Mouse (Mus musculus): ENCODE measurements around the gene Cd40lg.

The Cd40lg gene

DNA sequence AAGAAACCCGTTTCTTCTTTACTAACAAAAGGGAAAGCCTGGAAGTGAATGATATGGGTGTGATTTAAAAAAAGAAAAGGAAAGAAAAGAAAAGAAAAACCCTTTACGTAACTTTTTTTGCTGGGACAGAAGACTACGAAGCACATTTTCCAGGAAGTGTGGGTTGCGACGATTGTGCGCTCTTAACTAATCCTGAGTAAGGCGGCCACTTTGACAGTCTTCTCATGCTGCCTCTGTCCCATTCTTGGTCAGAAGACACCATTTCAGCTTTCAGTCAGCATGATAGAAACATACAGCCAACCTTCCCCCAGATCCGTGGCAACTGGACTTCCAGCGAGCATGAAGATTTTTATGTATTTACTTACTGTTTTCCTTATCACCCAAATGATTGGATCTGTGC lies at the start of gene Cd40lg:
Gene Cd40lg, plus strand, starts transcription at position 268 of the 400 bp plus-strand sequence.
- no peak for DNase-seq (ENCODE audit: low spot score)

DNA sequence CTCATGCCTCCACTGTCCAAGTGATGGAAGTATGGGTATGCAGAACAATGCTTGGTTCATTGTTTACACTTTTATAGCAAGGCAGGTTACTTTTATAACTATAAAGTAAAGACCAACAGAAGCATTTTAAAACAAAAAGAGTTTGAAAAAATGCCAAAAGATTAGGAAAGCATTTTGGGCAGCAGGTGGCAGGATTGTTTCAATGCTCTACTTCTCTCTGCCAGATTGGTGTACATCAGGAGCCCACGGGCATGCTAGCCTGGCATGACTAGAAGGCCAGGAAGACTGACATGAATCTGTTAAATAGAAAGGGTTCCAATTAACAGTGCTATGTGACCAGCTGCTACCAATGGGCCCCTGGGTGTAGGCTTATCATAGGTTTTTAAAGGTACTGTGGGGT lies 45.4 kb upstream of the Cd40lg start:
- peak; percentile 7 for DNase-seq (ENCODE audit: low spot score)

DNA sequence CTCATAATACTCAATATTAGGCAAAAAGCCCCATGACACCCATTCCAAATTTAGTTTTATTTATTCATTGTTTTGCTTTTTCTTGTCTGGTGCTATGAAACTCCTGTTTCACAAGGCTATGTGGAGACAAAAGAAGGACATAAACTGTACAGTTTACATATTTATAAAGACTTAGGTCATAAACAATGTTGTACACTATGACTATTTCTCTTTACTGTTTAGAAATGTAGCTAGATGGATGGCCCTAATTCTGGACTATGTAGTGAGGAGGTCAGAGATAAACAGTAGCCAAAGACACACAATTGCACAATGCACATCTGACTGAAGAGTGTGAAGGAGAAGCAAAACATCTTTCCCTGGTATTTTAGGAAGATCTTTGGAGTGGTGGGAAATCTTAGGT lies 40.7 kb upstream of the Cd40lg start:
- no peak for DNase-seq (ENCODE audit: low spot score)

DNA sequence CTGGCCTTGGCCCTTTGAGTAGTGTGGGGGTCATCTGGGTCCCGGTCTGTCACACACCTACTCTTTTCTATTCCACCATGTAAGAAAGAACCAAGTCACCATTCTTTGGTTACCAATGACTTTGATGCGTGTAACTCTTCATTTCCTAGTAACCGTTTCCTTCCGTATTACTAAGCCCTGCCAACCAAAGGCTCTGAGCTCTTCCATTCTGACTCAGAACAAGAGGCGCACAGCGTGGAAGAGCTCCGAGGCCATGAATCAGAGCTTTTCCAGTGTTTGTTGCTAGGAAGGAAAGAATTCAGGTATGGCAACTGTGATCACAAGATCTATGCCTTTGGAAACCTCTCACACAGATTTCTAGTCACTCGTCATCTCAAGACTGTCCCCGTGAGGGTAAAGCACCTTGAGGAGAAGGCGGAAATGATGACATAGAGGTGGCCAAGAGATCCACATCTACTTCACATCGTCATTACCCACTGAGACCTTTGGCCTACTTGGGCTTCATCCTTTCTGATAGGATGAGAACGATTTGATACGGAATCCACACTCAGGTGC lies 34.6 kb upstream of the Cd40lg start:
- DNase-seq (ENCODE audit: low spot score) = no peak

DNA sequence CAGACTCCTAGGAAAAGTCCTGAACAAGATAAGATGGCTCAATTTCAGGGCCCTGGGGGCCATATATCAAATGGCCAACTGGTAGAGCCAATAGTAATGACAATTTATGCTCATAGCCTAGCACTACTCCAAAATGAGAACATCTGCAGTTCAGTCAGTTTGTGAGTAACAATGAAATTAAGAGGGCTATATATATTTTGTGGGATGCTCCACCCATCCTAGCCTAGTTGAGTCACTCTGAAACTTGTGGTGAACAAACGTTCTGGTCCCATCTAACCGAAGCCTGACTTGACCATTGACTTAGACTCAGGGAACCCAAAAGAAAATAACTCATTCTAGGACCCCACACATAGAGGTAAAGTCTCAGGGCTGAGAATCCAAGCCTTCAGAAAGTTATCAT lies 29.5 kb upstream of the Cd40lg start:
- DNase-seq (ENCODE audit: low spot score) = no peak

DNA sequence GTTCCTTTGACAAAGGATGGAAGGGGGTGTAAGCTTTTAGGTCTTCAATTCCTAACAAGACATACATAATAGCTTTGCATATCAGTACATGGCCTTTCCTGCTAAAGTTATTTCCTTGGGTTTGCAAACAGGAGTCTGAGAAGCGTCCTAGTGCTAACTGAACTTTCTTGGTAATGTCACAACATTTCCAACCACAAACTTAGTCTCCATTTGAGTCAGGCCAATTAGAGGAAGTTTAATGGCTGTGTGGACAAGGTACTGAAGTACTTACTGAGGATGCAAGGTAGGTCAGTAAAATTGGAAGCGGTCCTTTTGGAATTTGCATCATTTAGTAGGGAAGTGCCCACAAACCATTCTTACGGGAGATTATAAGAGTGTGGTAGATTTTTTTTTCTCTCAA lies 28.6 kb upstream of the Cd40lg start:
- no peak for DNase-seq (ENCODE audit: low spot score)

DNA sequence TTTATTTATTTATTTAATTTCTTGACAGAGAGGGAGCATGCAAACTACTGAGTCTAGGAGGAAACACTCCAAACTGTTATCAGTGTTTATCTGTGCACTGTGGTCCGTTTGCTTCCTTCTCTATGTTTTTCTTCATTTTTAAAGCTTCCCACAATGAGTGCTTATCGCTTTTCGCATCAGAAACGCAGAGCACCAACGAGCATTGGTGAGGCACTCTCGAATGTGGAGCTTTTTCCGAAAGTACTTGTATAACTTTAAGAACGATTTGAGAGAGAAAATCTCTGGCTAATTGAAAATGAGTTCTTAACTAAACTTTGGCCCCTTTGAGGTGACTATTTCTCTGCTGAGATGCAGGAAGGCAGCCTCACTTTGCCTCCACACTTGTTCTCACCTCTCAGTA lies 24.6 kb upstream of the Cd40lg start:
- DNase-seq (ENCODE audit: low spot score) = no peak

DNA sequence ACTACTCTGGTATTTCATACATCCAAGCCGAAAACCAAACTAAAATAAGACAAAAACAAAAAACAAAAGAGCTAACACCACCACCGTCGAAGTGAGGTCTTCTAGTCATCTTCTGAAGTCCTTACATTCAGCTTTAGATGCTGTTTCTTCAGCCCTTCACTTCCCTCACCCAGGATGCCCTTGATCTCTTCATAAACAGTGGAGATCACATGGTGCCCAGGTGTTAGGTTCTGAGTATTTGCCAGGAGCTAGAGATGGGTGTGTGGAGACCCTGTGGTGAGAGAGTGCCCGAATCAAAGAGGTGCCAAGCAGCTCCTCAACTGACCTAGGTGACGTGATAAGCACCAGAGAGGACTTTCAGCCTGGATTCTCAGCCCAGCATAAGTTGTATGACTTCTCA lies 22.6 kb upstream of the Cd40lg start:
- DNase-seq (ENCODE audit: low spot score) = no peak

DNA sequence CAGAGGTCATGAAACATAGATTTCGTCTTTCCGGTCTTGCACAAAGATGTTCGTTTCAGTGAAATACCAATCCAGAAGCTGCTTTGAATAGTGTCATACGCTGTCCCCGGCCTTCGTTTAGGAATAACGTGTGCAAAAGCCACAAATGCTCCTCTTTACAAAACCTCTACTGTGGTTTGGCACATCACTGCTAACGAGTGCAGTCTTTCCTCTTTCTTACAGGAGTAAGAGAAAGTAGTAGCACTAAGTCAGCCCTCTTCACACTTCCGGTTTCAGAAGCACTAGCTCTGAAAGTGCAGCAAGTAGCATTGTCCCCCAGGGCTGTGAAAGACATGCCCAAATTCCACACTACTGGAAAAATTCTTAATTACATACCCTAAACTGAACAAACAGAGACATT lies 15.6 kb upstream of the Cd40lg start:
- no peak for DNase-seq (ENCODE audit: low spot score)

DNA sequence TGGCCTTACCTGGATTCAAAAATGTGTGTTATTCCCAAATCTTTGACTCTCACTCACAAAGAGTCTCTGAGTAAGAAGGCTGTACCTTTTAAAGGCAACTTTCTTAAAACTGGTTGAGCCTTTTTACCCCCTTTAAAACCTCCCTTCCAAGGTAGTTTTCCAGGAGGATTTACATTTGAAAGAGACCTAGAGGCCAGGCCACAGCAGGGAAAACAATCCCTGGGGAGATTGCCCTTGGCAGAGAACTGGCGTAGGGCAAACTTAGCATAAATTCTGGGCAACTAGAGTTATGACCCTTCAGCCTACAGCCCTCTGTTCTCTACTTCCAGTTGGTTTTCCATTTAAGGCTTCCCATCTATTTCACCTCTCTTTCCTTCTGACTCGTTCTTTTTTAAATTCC lies 13.9 kb upstream of the Cd40lg start:
- no peak for DNase-seq (ENCODE audit: low spot score)

DNA sequence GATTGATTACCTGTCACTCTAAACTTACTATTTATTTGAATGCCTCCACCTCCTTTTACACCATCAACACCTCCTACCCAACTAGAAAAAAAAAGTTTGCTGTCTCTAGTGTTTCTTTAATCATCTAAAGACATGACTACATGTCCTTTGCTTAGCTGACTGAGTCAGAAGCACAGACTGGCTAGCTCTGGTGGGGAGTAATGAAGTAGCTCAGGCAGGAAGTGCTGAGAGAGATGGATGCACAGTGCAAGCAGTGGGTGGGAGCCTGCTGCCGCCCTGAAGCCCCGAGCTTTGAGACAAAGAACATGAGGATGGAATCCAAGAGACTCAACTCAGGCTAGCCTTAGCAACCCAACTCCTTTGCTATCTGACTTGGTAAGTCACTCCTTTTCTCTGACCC lies 11.5 kb upstream of the Cd40lg start:
- DNase-seq (ENCODE audit: low spot score) = no peak

DNA sequence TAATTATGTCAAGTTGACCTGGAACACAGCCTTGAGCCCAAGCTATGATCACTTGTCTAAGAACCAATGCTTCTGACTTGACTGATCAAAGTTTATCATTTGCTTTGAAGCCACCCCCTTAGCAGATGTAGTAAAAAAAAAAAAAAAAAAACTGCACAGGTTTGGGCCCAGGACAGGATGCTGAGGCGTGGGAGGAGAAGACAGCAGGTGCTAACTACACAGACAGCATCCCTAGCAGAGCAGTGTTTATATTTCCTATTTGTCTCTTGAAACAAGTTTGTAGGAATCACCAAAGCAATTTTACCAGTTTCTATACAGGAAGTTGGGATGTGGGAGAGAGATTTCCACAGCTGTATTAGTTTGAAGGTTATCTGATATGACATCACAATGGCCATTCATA lies 1.4 kb upstream of the Cd40lg start:
- no peak for DNase-seq (ENCODE audit: low spot score)

DNA sequence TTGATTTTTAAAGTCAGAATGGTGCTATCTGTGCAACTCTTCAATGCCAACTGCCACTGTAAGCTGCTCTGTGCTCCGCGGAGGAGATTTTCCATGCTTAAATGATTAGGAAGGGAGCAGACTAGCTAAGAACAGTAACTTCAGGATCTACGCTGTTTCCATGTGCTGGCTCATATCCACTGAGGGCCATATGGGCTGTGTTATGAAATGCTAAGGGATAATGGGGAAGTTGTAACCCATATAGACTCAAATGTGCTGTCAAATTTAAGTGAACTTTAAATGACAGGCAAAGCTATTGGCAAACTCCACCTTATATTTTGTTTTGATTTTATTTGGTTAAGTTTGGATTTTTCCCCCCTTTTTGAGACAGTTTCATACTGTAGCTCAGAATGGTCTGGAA lies 919 bp downstream of the Cd40lg start:
- DNase-seq (ENCODE audit: low spot score) = peak; percentile 9

DNA sequence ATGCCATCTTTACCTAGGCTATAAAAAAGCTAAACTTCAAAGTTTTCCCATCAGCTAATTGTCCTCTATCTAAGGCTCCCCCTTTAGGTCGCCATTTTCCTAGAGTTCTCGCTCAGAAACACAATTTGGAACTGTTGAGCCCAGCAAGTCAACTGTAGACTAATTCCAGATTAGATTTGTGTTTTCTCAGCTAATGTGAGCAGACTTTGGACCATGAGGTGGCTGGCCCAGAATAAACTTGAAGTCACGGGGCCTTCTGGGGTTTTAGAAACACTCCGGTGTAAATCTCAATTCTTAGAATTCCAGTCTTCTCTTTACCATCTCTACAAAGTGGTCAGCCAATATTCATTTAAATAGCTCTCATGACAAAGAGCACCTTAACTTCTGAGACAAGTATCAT lies 3.6 kb downstream of the Cd40lg start:
- DNase-seq (ENCODE audit: low spot score) = no peak

DNA sequence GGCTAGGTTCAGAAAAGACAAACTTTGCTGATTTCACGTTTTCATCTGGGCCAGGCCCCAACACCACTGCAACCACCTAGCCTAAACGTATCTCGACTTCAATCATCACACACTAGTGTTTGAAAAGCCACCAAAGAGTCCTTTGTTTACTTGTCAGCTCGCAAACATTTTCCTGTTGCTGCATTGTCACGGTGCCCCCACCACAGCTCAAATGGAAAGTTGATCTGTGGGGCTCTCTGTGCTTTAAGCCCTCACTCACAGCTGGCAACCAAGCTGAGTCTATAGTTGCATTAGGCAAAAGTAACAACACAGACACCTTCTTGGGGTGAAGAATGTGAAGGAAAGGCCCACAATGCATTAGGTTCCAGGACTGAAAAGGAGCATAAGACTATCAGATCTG lies 4.3 kb downstream of the Cd40lg start:
- DNase-seq (ENCODE audit: low spot score) = no peak

DNA sequence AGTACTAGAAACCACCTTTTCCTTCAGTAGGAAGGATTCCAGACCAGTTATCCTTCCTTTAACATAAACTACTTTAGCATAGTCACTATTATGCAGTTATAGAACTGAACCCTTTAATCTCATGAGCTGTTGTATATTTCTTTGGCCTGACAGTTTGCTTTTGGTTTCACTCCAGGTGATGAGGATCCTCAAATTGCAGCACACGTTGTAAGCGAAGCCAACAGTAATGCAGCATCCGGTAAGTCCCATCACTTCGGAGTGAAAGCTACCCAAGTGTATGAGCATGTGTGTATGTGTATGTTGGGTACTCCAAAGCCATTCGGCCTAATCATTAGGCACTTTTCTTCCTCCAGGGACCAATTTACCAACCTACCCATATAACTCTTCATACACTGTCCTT lies 7.6 kb downstream of the Cd40lg start:
- no peak for DNase-seq (ENCODE audit: low spot score)

DNA sequence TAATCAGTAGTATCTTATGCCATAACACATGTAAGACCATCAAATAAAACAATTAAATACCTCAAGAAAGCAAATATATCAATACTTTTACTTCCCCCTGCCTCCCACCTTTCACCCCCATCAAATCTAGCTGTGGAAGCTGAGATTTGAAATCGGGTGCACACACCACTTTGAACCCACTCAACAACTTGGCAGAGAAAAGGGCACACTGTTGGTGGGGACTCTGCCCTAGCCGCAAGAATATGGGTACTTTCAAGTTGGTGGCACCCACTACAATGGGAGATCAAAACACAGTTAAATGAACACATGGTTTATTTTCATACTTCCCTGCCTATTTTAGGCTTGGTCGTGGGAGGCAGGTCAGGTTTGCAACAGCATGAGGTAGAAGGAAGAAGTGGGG lies 9.9 kb downstream of the Cd40lg start:
- DNase-seq (ENCODE audit: low spot score) = no peak

DNA sequence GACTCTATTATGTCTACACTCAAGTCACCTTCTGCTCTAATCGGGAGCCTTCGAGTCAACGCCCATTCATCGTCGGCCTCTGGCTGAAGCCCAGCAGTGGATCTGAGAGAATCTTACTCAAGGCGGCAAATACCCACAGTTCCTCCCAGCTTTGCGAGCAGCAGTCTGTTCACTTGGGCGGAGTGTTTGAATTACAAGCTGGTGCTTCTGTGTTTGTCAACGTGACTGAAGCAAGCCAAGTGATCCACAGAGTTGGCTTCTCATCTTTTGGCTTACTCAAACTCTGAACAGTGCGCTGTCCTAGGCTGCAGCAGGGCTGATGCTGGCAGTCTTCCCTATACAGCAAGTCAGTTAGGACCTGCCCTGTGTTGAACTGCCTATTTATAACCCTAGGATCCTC lies 11.4 kb downstream of the Cd40lg start:
- DNase-seq (ENCODE audit: low spot score) = peak; percentile 31

DNA sequence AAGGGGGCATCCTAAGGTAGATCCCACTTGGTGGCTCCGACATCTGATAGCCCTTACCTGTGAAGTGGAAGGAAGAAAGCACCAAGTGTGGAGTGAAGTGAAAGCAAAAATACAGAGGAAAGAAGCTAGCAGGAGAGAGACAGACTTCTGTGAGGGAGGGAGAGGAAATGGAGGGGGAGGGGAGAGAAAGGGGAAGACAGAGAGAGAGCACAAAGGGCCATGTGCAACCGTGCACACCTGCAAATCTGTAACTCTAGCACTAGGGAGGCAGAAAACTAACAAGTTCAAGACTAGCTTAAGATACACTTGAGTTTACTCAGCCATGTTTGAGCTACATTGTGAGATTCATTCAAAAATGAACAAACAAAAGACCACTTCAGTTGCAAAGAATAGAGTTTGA lies 16.2 kb downstream of the Cd40lg start:
- no peak for DNase-seq (ENCODE audit: low spot score)

DNA sequence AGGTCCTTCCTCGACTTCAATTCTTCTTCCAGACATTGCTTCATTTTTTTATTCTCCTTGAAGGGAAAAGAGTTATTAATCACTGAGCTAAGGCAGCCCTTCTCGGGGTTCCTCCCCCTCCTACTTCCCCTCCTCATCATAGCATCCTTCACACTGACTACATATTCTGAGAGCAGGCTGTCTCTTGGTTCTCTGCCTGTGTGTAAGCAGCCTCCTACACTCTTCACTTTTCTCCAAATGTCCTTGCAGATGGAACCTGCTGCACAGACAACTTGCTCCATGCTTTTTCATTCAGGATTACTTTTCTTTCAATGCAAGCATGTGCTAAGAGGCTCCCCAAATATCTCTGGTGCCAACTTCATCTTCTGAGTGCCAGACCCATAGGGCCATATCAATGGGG lies 21.7 kb downstream of the Cd40lg start:
- peak; percentile 11 for DNase-seq (ENCODE audit: low spot score)

DNA sequence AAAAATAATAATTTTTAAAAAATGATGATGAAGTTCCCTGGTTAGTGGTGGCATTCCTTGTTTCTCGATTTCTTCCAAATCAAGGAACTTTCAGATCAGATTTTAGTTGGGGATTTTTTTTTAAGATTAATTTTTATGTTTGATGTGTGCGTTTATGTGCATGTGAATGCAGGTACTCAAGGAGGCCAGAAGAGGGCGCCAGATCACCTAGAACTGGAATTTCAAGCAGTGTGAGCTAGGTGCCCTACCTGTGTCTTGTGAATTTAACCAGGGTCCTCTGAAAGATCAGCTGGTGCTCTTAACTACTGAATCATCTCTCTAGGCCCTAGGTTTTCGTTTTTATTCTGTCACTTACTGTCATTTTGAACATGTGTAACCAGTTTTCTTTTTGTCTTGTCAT lies 24.0 kb downstream of the Cd40lg start:
- DNase-seq (ENCODE audit: low spot score) = no peak

DNA sequence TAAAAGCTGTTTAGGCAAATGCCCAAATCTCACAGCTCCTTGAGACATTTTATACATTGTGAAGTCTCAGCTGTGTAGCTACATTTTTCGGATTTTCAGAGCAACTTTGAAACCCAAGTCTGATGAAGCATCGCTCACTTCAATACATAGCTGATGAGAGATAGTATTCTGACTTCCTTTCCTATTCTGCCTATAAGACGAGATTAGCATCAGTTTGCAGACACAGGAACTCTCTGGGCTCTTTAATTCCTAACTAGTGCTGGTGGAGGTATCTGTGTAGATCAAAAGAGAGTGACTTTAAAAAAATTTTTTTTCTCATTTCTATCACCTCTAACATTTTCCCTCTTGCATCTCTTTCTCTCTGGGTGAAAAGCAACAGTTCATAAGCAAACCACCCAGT lies 26.6 kb downstream of the Cd40lg start:
- no peak for DNase-seq (ENCODE audit: low spot score)

DNA sequence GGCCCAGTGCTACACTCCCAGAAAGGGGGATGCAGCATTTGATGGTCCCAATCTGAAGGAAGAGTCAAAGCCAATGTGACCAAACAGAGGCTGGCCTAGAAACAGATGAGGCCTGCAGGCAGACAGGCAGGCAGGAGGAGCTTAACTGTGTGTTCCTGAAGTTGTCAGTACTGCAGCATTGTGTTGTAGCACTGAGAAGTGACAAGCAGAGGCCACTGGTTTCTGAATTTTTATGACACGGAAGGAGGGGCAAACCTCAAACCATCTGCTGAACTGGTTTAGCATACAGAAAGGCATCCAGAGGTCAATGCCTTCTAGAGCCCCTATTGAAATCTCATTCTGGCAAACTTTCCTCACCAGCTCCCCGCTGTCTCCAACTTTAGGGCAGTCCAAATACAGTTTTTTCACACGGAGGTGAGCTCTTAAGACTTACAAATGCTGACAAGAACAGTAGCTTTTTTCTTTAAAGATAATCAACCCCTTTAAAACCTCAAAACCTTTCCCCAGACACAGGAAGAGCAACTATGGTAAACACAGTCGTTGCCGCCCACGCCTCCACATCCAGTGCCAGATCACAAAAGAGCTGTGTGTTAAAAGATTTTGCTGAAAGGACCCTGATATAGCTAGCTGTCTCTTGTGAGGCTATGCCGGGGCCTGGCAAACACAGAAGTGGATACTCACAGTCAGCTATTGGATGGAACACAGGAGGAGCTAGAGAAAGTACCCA lies 41.5 kb downstream of the Cd40lg start:
- DNase-seq (ENCODE audit: low spot score) = no peak

DNA sequence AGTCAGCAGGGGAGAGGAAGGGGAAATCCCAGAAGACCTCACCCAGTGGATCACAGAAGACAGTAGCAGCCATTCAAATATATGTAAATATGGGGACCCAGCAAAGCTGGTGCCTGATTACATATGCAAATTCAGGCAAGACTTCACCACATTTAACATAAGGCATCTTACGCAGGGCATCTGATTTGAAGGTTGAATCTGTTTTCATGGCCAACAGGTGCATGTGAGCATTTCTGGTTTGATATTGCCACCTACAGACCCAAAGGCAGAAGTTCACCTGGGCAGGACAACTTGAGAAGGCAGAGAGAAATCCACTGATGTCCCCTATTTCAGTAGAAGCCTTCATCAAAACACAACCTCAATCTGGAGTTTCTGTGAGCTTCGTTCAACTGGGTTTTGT lies 48.8 kb downstream of the Cd40lg start:
- peak; percentile 5 for DNase-seq (ENCODE audit: low spot score)
